Mouse (Mus musculus) forebrain, embryonic 11.5 days (tissue): Measurements from ENCODE around the gene Ap3d1. TPM values are rescaled to one million over a fixed set of nuclear protein-coding genes. Genes with fewer than 3 reads are reported as not detected.

Experiments
- ATAC-seq: fragments of 200-750 bp; cut with Nextera tagmentation; replicated peaks from 2 replicates; pipeline ENCODE4 v1.8.0; 2017; ENCODE audit warnings: moderate TSS enrichment; ENCODE audit not compliant: low FRiP score
- DNase-seq: peaks from one replicate; pipeline ENCODE4 v3.0.0-alpha.2; 2017; ENCODE audit warnings: low spot score
- H3K27ac ChIP-seq: fragments of 300-500 bp; sonication (generic); 2 replicates; pipeline ENCODE4 v1.5.1; 2014; ENCODE audit warnings: low read depth, low read length
- H3K27me3 ChIP-seq: fragments of 300-500 bp; sonication (generic); 2 replicates; pipeline ENCODE4 v1.6.1; 2014; ENCODE audit warnings: mild to moderate bottlenecking, low read length, mixed read lengths; ENCODE audit not compliant: control insufficient read depth, insufficient read depth
- H3K36me3 ChIP-seq: fragments of 300-500 bp; sonication (generic); 2 replicates; pipeline ENCODE4 v1.6.1; 2014; ENCODE audit warnings: mild to moderate bottlenecking, low read length, moderate library complexity, mixed read lengths; ENCODE audit not compliant: control insufficient read depth, insufficient read depth
- H3K4me1 ChIP-seq: fragments of 300-500 bp; sonication (generic); replicated peaks from 2 replicates; pipeline ENCODE4 v1.6.1; 2014; ENCODE audit warnings: low read length, mixed read lengths; ENCODE audit not compliant: control insufficient read depth, insufficient read depth
- H3K4me2 ChIP-seq: fragments of 300-500 bp; sonication (generic); 2 replicates; pipeline ENCODE4 v1.6.1; 2014; ENCODE audit warnings: low read depth, mild to moderate bottlenecking, low read length, moderate library complexity, mixed read lengths; ENCODE audit not compliant: severe bottlenecking
- H3K4me3 ChIP-seq: fragments of 300-500 bp; sonication (generic); 2 replicates; pipeline ENCODE4 v1.5.1; 2014; ENCODE audit warnings: low read depth, low read length
- H3K9ac ChIP-seq: fragments of 300-500 bp; sonication (generic); 2 replicates; pipeline ENCODE4 v1.6.1; 2014; ENCODE audit warnings: low read length
- H3K9me3 ChIP-seq: fragments of 300-500 bp; sonication (generic); 2 replicates; pipeline ENCODE4 v1.6.1; 2016; ENCODE audit warnings: low read length, mixed read lengths; ENCODE audit not compliant: control insufficient read depth
- WGBS: fragments of 180-500 bp; shearing (Covaris S2); extraction: QIAGEN DNeasy Blood & Tissue Kit; methylation state at CpG from one replicate; pipeline ENCODE4 v1.1.7; 2014; 5-methylcytosine and 5-hydroxymethylcytosine counted together
- polyA plus RNA-seq: library from polyadenylated mRNA; unstranded; fragments of >200 nt; fragmentation: Nextera tagmentation; extraction: Ambion mirVana; gene quantifications from 2 replicates; pipeline ENCODE4 v1.2.1, GENCODE M21; 2014

Ap3d1 gene
- polyA plus RNA-seq, 1 experiment from 2014 or later: 84.2 TPM

DNA sequence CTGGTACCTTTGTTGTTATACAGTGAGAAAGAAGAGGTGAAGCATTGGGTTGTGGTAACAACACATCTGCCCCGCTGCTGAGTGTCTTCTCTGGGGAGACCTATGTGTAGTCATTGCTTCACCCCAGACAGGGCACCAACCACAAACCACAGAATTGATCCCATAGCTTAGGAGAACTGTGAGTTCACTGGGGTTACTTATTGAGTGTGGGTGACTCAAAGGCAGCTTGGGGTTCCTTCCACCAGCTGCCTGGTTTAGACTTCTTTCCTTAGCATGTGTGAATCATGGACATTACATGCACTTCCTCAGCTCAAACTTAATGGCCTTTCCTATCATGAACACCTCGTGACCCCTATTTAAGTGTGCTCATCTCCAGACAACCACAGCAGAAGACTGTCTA is 21.4 kb upstream of the Ap3d1 start:
- WGBS: 94% methylated on average over 2 of the region's 2 CpGs

GRCm38 (mm10) chr10:80761821-80762220 is 19.8 kb upstream of the Ap3d1 start:
- 72% methylated on average over 3 of the region's 3 CpGs for WGBS

More for the DNA sequence above, 21.4 kb upstream of the Ap3d1 start:
- Histone ChIP-seq H3K4me1 (no peaks in the 10 kb centered on the region), H3K27me3 (no peaks in the 10 kb centered on the region), H3K9ac (no peak overlapping the region), H3K36me3 (peaks cover 3% of the 10 kb centered on the region; the same call in 1 of the 2 replicates), H3K4me3 (no peak overlapping the region), H3K27ac (no peak overlapping the region), H3K4me2 (no peak overlapping the region), H3K9me3 (no peaks in the 10 kb centered on the region)
- ATAC-seq: no peak
- DNase-seq: no peak

GRCm38 (mm10) chr10:80760596-80761524 is 18.8 kb upstream of the Ap3d1 start:
- no peak overlapping the region for H3K27ac ChIP-seq
- WGBS: 84% methylated on average over 4 of the region's 4 CpGs
- no peaks in the 10 kb centered on the region for H3K36me3 ChIP-seq
- no peaks in the 10 kb centered on the region for H3K9me3 ChIP-seq
- H3K4me3 ChIP-seq: no peak overlapping the region
- H3K4me2 ChIP-seq: no peak overlapping the region
- H3K27me3 ChIP-seq: no peaks in the 10 kb centered on the region
- DNase-seq: no peak
- H3K4me1 ChIP-seq: peaks cover 14% of the 10 kb centered on the region
- H3K9ac ChIP-seq: no peak overlapping the region
- no peak for ATAC-seq

More at GRCm38 (mm10) chr10:80761821-80762220, 19.8 kb upstream of the Ap3d1 start:
- no peaks in the 10 kb centered on the region for H3K9me3 ChIP-seq
- H3K27ac ChIP-seq: no peak overlapping the region
- H3K9ac ChIP-seq: no peak overlapping the region
- no peak overlapping the region for H3K4me3 ChIP-seq
- no peak overlapping the region for H3K4me2 ChIP-seq
- H3K27me3 ChIP-seq: no peaks in the 10 kb centered on the region
- no peak for DNase-seq
- ATAC-seq: no peak
- H3K36me3 ChIP-seq: no peaks in the 10 kb centered on the region; the same call in 1 of the 2 replicates
- H3K4me1 ChIP-seq: peaks cover 5% of the 10 kb centered on the region; the same call in 1 of the 2 replicates

GRCm38 (mm10) chr10:80758651-80759050 is 16.6 kb upstream of the Ap3d1 start:
- Histone ChIP-seq H3K9me3 (no peaks in the 10 kb centered on the region), H3K4me2 (no peak overlapping the region), H3K4me3 (no peak overlapping the region), H3K27me3 (no peaks in the 10 kb centered on the region), H3K36me3 (no peaks in the 10 kb centered on the region), H3K9ac (no peak overlapping the region), H3K4me1 (peaks cover 14% of the 10 kb centered on the region), H3K27ac (no peak overlapping the region)
- DNase-seq: no peak
- ATAC-seq: no peak
- 81% methylated on average over 7 of the region's 7 CpGs for WGBS

- no peak for ATAC-seq
- H3K4me3 ChIP-seq: no peak overlapping the region
- 44% methylated on average over 5 of the region's 5 CpGs for WGBS
- H3K9ac ChIP-seq: no peak overlapping the region
- peaks cover 14% of the 10 kb centered on the region for H3K4me1 ChIP-seq
- H3K27ac ChIP-seq: no peak overlapping the region
- H3K9me3 ChIP-seq: no peaks in the 10 kb centered on the region
- no peaks in the 10 kb centered on the region for H3K27me3 ChIP-seq
- no peaks in the 10 kb centered on the region for H3K36me3 ChIP-seq
- no peak overlapping the region for H3K4me2 ChIP-seq
- DNase-seq: peak; percentile 67
Measured at GRCm38 (mm10) chr10:80757717-80758116, 15.7 kb upstream of the Ap3d1 start.

- H3K4me3 ChIP-seq: no peak overlapping the region
- ATAC-seq: no peak
- no peak for DNase-seq
Measured at GRCm38 (mm10) chr10:80756967-80757366, 14.9 kb upstream of the Ap3d1 start.

DNA sequence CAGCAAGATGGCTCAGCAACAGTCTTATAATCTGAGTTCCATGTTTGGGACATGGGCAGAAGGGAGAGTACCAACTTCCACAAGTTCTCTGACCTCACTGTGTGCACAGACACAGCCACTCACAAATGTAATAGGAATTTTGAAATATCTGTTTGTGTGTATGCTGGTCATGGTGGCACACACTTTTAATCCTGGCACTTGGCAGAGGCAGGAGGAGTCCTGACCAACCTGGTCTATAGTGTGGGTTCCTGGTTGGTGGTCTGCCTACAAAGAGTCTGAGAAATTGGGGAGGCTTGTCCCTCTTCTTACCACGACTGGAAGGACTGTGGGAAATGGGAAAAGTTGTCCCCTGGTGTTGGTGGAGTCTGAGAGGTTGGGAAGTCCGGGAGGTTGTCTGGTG is 14.4 kb upstream of the Ap3d1 start:
- Histone ChIP-seq H3K9ac (peak overlapping the region; percentile 99; the same call in 1 of the 2 replicates), H3K27ac (no peak overlapping the region), H3K36me3 (no peaks in the 10 kb centered on the region), H3K27me3 (no peaks in the 10 kb centered on the region), H3K4me3 (peak overlapping the region; percentile 98), H3K4me2 (peak overlapping the region; percentile 83), H3K9me3 (no peaks in the 10 kb centered on the region), H3K4me1 (peaks cover 17% of the 10 kb centered on the region)
- no peak for DNase-seq
- ATAC-seq: no peak
- WGBS: 63% methylated on average over 2 of the region's 2 CpGs

More at GRCm38 (mm10) chr10:80756967-80757366, 14.9 kb upstream of the Ap3d1 start:
- Histone ChIP-seq H3K9ac (no peak overlapping the region; the same call in 1 of the 2 replicates), H3K4me1 (peaks cover 15% of the 10 kb centered on the region), H3K4me2 (no peak overlapping the region; the same call in 1 of the 2 replicates), H3K9me3 (no peaks in the 10 kb centered on the region), H3K36me3 (no peaks in the 10 kb centered on the region), H3K27me3 (no peaks in the 10 kb centered on the region), H3K27ac (no peak overlapping the region)
- 81% methylated on average over 4 of the region's 4 CpGs for WGBS

DNA sequence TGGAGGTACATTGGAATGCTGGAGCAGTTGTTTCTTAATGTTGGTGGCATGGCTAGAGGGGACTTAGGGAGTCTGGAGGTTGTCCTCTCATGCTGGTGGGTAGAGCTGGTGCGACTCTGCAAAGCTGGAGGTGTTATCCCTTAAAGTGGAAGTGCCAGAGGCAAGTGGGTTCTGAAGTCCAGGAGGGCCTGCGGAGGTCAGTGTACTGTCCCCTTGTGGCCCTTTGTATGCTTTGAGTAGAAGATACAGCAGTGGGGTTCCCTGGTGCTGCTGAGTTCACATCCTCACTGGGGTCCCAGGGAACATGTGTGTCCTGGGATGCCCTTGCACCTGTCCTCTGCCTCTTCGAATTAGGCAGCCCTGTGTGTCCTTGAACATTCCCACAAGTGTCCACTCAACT is 14.0 kb upstream of the Ap3d1 start:
- no peak for ATAC-seq
- no peaks in the 10 kb centered on the region for H3K9me3 ChIP-seq
- H3K4me3 ChIP-seq: peak overlapping the region; percentile 98
- H3K4me2 ChIP-seq: peak overlapping the region; percentile 83
- H3K27ac ChIP-seq: no peak overlapping the region
- DNase-seq: no peak
- peak overlapping the region; percentile 99 for H3K9ac ChIP-seq
- H3K36me3 ChIP-seq: no peaks in the 10 kb centered on the region
- peaks cover 17% of the 10 kb centered on the region for H3K4me1 ChIP-seq
- H3K27me3 ChIP-seq: no peaks in the 10 kb centered on the region
- 31% methylated on average over 3 of the region's 3 CpGs for WGBS
